Mouse (Mus musculus): ENCODE measurements around the gene Ptges3. TPM values are rescaled to one million over a fixed set of nuclear protein-coding genes. Genes with fewer than 3 reads are reported as not detected.
"Not testable (repeated sequence)": the region's sequence is repeated elsewhere in the genome, so short reads cannot be mapped to it uniquely, and the experiment has no call there.

The Ptges3 gene
- polyA plus RNA-seq, 1 experiment from 2014 or later = 426 TPM

DNA sequence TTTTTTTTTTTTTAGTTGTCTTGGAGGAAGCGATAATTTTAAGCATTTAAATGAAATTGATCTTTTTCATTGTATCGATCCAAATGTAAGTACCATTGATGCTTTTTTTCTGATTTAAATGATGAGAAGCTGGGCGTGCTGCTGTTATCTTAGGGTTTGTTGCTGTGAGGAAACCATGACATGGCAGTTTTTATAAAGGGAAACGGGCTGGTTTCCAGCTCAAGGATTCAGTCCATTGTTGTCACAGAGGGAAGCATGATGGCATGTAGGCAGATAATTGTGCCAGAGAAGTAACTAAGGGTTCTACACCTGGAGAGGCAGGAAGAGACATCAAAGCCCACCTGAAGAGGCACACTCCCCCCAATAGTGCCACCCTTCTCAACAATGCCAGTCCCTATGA, 10.4 kb downstream of the Ptges3 start:
- no peak for DNase-seq (ENCODE audit: low spot score)
- Histone ChIP-seq H3K4me1 (ENCODE audit: control insufficient read depth, insufficient read depth, low read length) (no peaks in the 10 kb centered on the region), H3K9ac (ENCODE audit: low read length) (no peak overlapping the region), H3K9me3 (replicated peaks; ENCODE audit: control insufficient read depth, low read length) (no peaks in the 10 kb centered on the region), H3K4me3 (ENCODE audit: low read depth, low read length) (no peak overlapping the region), H3K36me3 (ENCODE audit: control insufficient read depth, insufficient read depth, low read length) (peaks cover 47% of the 10 kb centered on the region), H3K4me2 (ENCODE audit: low read length) (no peak overlapping the region), H3K27ac (ENCODE audit: low read depth, low read length) (no peak overlapping the region), H3K27me3 (replicated peaks; ENCODE audit: control insufficient read depth, insufficient read depth, low read length) (no peaks in the 10 kb centered on the region)
- ATAC-seq = no peak
- WGBS = 93% methylated on average over 4 of the region's 4 CpGs

DNA sequence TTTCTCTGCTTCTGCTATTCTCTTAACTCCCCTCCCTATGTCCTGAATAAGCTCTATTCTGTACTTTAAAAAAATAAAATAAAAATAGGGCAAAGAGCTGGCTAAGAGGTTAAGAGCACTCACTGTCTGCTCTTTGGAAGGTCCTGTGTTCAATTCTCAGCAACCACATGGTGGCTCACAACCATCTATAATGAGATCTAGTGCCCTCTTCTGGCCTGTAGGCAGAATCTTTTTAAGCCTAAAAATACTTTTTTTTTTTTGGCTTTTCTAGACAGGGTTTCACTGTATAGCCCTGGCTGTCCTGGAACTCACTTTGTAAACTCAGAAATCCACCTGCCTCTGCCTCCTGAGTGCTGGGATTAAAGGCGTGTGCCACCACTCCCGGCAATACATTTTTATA, 11.7 kb downstream of the Ptges3 start:
- ATAC-seq; H3K9ac ChIP-seq (ENCODE audit: low read length); H3K4me1 ChIP-seq (ENCODE audit: control insufficient read depth, insufficient read depth, low read length); H3K4me2 ChIP-seq (ENCODE audit: low read length); DNase-seq (ENCODE audit: low spot score); H3K27me3 ChIP-seq (replicated peaks; ENCODE audit: control insufficient read depth, insufficient read depth, low read length); H3K4me3 ChIP-seq (ENCODE audit: low read depth, low read length); H3K9me3 ChIP-seq (replicated peaks; ENCODE audit: control insufficient read depth, low read length); H3K27ac ChIP-seq (ENCODE audit: low read depth, low read length): not testable (repeated sequence)
- peaks cover 55% of the 10 kb centered on the region for H3K36me3 ChIP-seq (ENCODE audit: control insufficient read depth, insufficient read depth, low read length)
- WGBS = 97% methylated on average over 2 of the region's 2 CpGs

DNA sequence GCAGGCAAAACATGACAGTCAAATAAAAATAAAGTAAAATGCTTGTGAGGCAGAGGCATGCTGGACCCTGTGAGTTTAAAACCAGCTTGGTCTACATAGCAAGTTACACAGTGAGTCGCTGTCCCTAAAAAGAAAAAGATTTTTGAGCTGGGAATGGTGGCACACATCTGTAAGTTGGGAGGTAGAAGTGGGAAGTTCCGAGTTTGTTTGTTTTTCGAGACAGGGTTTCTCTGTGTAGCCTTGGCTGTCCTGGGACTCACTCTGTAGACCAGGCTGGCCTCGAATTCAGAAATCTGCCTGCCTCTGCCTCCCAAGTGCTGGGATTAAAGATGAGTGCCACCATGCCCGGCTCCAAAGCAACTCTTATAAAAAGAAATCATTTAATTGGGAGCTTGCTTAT, 19.5 kb downstream of the Ptges3 start:
- not testable (repeated sequence) for H3K27ac ChIP-seq (ENCODE audit: low read depth, low read length); H3K4me1 ChIP-seq (ENCODE audit: control insufficient read depth, insufficient read depth, low read length); H3K27me3 ChIP-seq (replicated peaks; ENCODE audit: control insufficient read depth, insufficient read depth, low read length); H3K4me3 ChIP-seq (ENCODE audit: low read depth, low read length); H3K9me3 ChIP-seq (replicated peaks; ENCODE audit: control insufficient read depth, low read length); H3K4me2 ChIP-seq (ENCODE audit: low read length); DNase-seq (ENCODE audit: low spot score); ATAC-seq; H3K9ac ChIP-seq (ENCODE audit: low read length)
- H3K36me3 ChIP-seq (ENCODE audit: control insufficient read depth, insufficient read depth, low read length) = peaks cover 33% of the 10 kb centered on the region
- WGBS = 87% methylated on average over 5 of the region's 5 CpGs

DNA sequence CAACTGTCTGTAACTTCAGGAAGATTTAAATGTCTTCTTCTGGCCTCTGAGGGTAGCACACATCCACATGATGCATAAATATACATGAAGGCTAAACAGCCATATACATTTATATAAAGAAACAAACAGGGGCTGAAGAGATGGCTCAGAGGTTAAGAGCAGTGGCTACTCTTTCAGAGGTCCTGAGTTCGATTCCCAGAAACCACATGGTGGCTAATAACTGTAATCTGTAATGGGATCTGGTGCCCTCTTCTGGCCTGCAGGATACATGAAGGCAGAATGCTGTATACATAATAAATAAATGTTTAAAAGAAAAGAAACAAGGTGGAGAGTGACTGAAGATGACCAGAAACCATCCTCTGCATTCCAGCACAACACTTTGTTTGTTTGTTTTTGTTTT, 21.7 kb downstream of the Ptges3 start:
- H3K4me1 ChIP-seq (ENCODE audit: control insufficient read depth, insufficient read depth, low read length) = peaks cover 11% of the 10 kb centered on the region; the same call in 1 of the 2 replicates
- H3K4me3 ChIP-seq (ENCODE audit: low read depth, low read length) = no peak overlapping the region
- no peaks in the 10 kb centered on the region for H3K9me3 ChIP-seq (replicated peaks; ENCODE audit: control insufficient read depth, low read length)
- no peak overlapping the region for H3K4me2 ChIP-seq (ENCODE audit: low read length)
- no peaks in the 10 kb centered on the region for H3K27me3 ChIP-seq (replicated peaks; ENCODE audit: control insufficient read depth, insufficient read depth, low read length)
- H3K27ac ChIP-seq (ENCODE audit: low read depth, low read length) = no peak overlapping the region
- ATAC-seq = no peak
- H3K36me3 ChIP-seq (ENCODE audit: control insufficient read depth, insufficient read depth, low read length) = peaks cover 27% of the 10 kb centered on the region
- no peak overlapping the region for H3K9ac ChIP-seq (ENCODE audit: low read length)
- DNase-seq (ENCODE audit: low spot score) = no peak
- 80% methylated on average over 1 of the region's 1 CpGs for WGBS

DNA sequence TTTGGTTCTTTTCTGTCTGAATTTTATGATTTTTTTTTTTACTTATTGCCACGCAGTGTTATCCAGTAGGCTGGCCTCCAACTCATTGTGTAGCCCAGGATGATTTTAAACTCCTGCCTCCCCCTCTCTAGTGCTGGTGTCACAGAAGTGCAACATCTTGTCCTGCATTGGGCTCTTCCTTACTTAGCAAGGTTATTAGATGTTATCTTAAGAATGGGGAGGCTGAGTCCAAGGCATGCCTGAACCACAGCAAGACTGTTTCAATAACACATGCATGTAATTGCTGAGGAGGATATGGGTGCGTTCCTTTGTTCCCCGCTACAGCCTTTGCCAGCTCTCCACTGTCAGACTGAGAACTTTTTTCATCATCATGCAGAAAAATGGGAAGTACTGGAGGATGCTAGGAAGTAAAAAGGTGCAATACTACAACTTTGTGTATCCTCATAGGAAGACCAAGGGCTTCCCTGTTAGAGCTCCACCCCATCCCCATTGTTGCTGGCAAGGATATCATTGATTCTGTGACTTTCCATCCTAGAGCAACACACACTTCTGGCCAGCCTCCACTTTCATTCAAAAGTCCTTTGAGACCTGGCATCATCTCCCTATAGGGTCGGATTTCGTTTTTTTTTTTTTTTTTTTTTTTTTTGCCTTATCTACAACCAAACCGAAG, 23.2 kb downstream of the Ptges3 start:
- ATAC-seq (no peak), DNase-seq (ENCODE audit: low spot score) (no peak)
- Histone ChIP-seq H3K27ac (ENCODE audit: low read depth, low read length) (no peak overlapping the region), H3K9ac (ENCODE audit: low read length) (peak overlapping the region; percentile 71), H3K27me3 (replicated peaks; ENCODE audit: control insufficient read depth, insufficient read depth, low read length) (no peaks in the 10 kb centered on the region), H3K9me3 (replicated peaks; ENCODE audit: control insufficient read depth, low read length) (no peaks in the 10 kb centered on the region), H3K4me1 (ENCODE audit: control insufficient read depth, insufficient read depth, low read length) (peaks cover 11% of the 10 kb centered on the region; the same call in 1 of the 2 replicates), H3K4me2 (ENCODE audit: low read length) (peak overlapping the region; percentile 64), H3K36me3 (ENCODE audit: control insufficient read depth, insufficient read depth, low read length) (peaks cover 36% of the 10 kb centered on the region), H3K4me3 (ENCODE audit: low read depth, low read length) (peak overlapping the region; percentile 95)
- WGBS = 63% methylated on average over 6 of the region's 6 CpGs

DNA sequence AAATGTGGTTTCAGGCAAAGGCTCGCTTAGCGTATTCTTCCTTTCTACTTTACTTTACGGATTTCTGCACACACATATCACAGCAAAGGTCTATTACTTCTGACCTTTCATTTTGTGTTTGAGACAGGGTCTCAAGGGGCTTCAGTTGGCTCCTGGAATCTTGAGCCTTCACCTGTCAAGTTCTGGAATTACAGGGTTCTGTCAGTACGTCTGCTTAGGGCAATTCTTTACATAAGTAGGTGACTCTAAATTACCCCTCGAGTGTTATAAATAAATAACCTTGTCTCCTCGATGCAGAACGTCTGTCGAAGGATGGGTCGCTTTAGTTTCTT, 23.7 kb downstream of the Ptges3 start:
- H3K4me1 ChIP-seq (ENCODE audit: control insufficient read depth, insufficient read depth, low read length) = peaks cover 11% of the 10 kb centered on the region; the same call in 1 of the 2 replicates
- DNase-seq (ENCODE audit: low spot score) = no peak
- ATAC-seq = no peak
- H3K27me3 ChIP-seq (replicated peaks; ENCODE audit: control insufficient read depth, insufficient read depth, low read length) = no peaks in the 10 kb centered on the region
- 22% methylated on average over 9 of the region's 9 CpGs for WGBS
- peak overlapping the region; percentile 95 for H3K4me3 ChIP-seq (ENCODE audit: low read depth, low read length)
- peaks cover 36% of the 10 kb centered on the region for H3K36me3 ChIP-seq (ENCODE audit: control insufficient read depth, insufficient read depth, low read length)
- peak overlapping the region; percentile 71 for H3K9ac ChIP-seq (ENCODE audit: low read length)
- no peak overlapping the region for H3K27ac ChIP-seq (ENCODE audit: low read depth, low read length)
- H3K4me2 ChIP-seq (ENCODE audit: low read length) = peak overlapping the region; percentile 64
- H3K9me3 ChIP-seq (replicated peaks; ENCODE audit: control insufficient read depth, low read length) = no peaks in the 10 kb centered on the region

DNA sequence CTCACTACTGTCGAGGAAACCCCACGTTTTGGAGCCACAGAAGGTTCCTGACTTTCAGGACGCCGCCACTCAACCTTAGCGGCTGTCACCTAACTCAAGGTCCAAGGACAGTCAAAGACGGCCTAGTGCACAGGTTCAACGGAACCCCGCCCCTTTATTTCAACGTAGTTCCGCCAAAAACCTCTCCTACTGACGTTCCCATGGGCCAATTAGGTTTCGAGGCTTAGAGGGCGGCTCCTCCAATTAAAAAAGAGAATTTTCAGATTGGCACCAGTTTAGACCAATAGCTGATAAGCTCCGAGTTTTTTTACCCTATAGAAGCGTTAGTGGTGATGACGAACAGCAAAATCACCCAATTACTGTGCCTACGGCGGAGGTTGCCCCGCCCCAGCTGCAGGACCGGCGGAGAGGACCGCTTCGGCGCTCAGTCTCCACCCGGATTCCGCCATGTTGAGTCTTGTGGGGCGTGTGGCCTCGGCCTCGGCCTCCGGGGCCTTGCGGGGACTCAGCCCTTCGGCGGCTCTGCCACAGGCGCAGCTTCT, 24.2 kb downstream of the Ptges3 start, which contains the start of gene Atp5b:
Gene Atp5b, plus strand, starts transcription at position 394 of the 542 bp plus-strand sequence.
- peak within 1 kb of the TSS; percentile 78 for H3K4me2 ChIP-seq (ENCODE audit: low read length)
- peak within 1 kb of the TSS; percentile 98 for H3K9ac ChIP-seq (ENCODE audit: low read length)
- under 1% methylated on average over 34 of the region's 34 CpGs for WGBS
- peaks cover 37% of the 10 kb centered on the region for H3K36me3 ChIP-seq (ENCODE audit: control insufficient read depth, insufficient read depth, low read length)
- H3K27ac ChIP-seq (ENCODE audit: low read depth, low read length) = peak within 1 kb of the TSS; percentile 81
- ATAC-seq (peak; percentile 99), DNase-seq (ENCODE audit: low spot score) (peak; percentile 100)
- peaks cover 11% of the 10 kb centered on the region; the same call in 1 of the 2 replicates for H3K4me1 ChIP-seq (ENCODE audit: control insufficient read depth, insufficient read depth, low read length)
- peak within 1 kb of the TSS; percentile 95 for H3K4me3 ChIP-seq (ENCODE audit: low read depth, low read length)
- no peaks in the 10 kb centered on the region for H3K9me3 ChIP-seq (replicated peaks; ENCODE audit: control insufficient read depth, low read length)
- H3K27me3 ChIP-seq (replicated peaks; ENCODE audit: control insufficient read depth, insufficient read depth, low read length) = no peaks in the 10 kb centered on the region

DNA sequence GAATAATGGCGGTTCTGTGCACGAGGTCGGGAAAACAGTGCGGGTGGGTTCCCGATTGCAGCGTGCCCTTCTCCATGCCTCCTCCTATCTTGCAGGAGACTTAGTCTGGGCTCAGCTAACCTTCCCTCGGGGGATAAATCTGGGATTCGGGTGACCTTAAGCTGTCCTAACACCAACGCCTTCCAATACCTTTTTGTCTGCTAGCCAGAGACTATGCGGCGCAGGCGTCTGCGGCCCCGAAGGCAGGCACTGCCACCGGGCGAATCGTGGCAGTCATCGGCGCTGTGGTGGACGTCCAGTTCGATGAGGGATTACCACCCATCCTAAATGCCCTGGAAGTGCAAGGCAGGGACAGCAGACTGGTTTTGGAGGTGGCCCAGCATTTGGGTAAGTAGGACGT, 24.9 kb downstream of the Ptges3 start:
- H3K9me3 ChIP-seq (replicated peaks; ENCODE audit: control insufficient read depth, low read length) = no peaks in the 10 kb centered on the region
- peaks cover 11% of the 10 kb centered on the region; the same call in 1 of the 2 replicates for H3K4me1 ChIP-seq (ENCODE audit: control insufficient read depth, insufficient read depth, low read length)
- no peaks in the 10 kb centered on the region for H3K27me3 ChIP-seq (replicated peaks; ENCODE audit: control insufficient read depth, insufficient read depth, low read length)
- H3K4me3 ChIP-seq (ENCODE audit: low read depth, low read length) = peak overlapping the region; percentile 95
- DNase-seq (ENCODE audit: low spot score) = no peak
- H3K4me2 ChIP-seq (ENCODE audit: low read length) = peak overlapping the region; percentile 78
- peak overlapping the region; percentile 98 for H3K9ac ChIP-seq (ENCODE audit: low read length)
- peak overlapping the region; percentile 81 for H3K27ac ChIP-seq (ENCODE audit: low read depth, low read length)
- WGBS = under 1% methylated on average over 22 of the region's 22 CpGs
- ATAC-seq = no peak
- peaks cover 44% of the 10 kb centered on the region for H3K36me3 ChIP-seq (ENCODE audit: control insufficient read depth, insufficient read depth, low read length)

DNA sequence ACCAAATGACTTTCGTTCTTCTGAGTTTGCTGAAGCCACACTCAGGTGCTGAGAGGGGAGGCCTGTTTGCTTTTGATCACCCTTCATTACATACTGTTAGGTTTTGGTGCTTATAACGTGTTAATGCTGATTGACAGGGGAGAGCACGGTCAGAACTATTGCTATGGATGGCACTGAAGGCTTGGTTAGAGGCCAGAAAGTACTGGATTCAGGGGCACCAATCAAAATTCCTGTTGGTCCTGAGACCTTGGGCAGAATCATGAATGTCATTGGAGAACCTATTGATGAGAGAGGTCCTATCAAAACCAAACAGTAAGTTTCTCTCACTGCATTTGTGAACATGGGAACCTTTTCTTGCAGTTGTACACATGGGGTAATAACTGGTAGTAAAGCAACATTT, 25.4 kb downstream of the Ptges3 start:
- Histone ChIP-seq H3K36me3 (ENCODE audit: control insufficient read depth, insufficient read depth, low read length) (peaks cover 49% of the 10 kb centered on the region), H3K9ac (ENCODE audit: low read length) (peak overlapping the region; percentile 98), H3K27ac (ENCODE audit: low read depth, low read length) (no peak overlapping the region), H3K9me3 (replicated peaks; ENCODE audit: control insufficient read depth, low read length) (no peaks in the 10 kb centered on the region), H3K27me3 (replicated peaks; ENCODE audit: control insufficient read depth, insufficient read depth, low read length) (no peaks in the 10 kb centered on the region), H3K4me3 (ENCODE audit: low read depth, low read length) (peak overlapping the region; percentile 95), H3K4me2 (ENCODE audit: low read length) (peak overlapping the region; percentile 78), H3K4me1 (ENCODE audit: control insufficient read depth, insufficient read depth, low read length) (peaks cover 11% of the 10 kb centered on the region; the same call in 1 of the 2 replicates)
- 0% methylated on average over 3 of the region's 3 CpGs for WGBS
- no peak for ATAC-seq
- DNase-seq (ENCODE audit: low spot score) = no peak
